Mouse (Mus musculus): Measurements from ENCODE around the gene Cxxc4. TPM values are rescaled to one million over a fixed set of nuclear protein-coding genes. Genes with fewer than 3 reads are reported as not detected.
"Not testable (repeated sequence)": the region's sequence is repeated elsewhere in the genome, so short reads cannot be mapped to it uniquely, and the experiment has no call there.

Gene Cxxc4
- total RNA-seq (2021), result 1 to 10 TPM in 1 of 2 experiments, under 1 TPM in 1; 0.36 to 1.2 TPM
- long read RNA-seq, experiment 1, result 0 reads
- long read RNA-seq, experiment 2, partial matches to known transcripts, result 0 of 1 reads
- long read RNA-seq, experiment 2, other reads (novel, unspliced or antisense), result 1 of 1 reads

- H3K4me3 ChIP-seq, result peak within 1 kb of the TSS; percentile 76
- intact Hi-C loops (cut with DNase I), result no loop called here
- H3K27ac ChIP-seq, result peak within 1 kb of the TSS; percentile 68
- peak; percentile 15 for DNase-seq
- no peak for TF ChIP-seq CTCF (IDR thresholded peaks at IDR 0.05)
Measured at GRCm38 (mm10) chr3:134236414-134237112, at the start of gene Cxxc4. Gene Cxxc4, plus strand, starts transcription at chr3:134236484.

GRCm38 (mm10) chr3:134188979-134189946 lies 47.0 kb upstream of the Cxxc4 start:
- Histone ChIP-seq H3K4me3 (peak overlapping the region; percentile 54), H3K27ac (no peak overlapping the region)
- TF ChIP-seq CTCF (IDR thresholded peaks at IDR 0.05), result no peak
- no peak for DNase-seq
- intact Hi-C loops (cut with DNase I), result no loop called here

GRCm38 (mm10) chr3:134190046-134190445 lies 46.2 kb upstream of the Cxxc4 start:
- DNase-seq, result peak; percentile 16
- TF ChIP-seq CTCF (IDR thresholded peaks at IDR 0.05), result no peak
- peak overlapping the region; percentile 54 for H3K4me3 ChIP-seq
- intact Hi-C loops (cut with DNase I), result no loop called here
- H3K27ac ChIP-seq, result no peak overlapping the region

- intact Hi-C loops (cut with DNase I), result no loop called here
- H3K4me3 ChIP-seq, result no peak overlapping the region
- no peak overlapping the region for H3K27ac ChIP-seq
- no peak for DNase-seq
- TF ChIP-seq CTCF (IDR thresholded peaks at IDR 0.05), result no peak
Measured at GRCm38 (mm10) chr3:134199892-134200291, 36.4 kb upstream of the Cxxc4 start.

- Histone ChIP-seq H3K27ac (no peak overlapping the region), H3K4me3 (no peak overlapping the region)
- DNase-seq, result no peak
- intact Hi-C loops (cut with DNase I), result no loop called here
- no peak for TF ChIP-seq CTCF (IDR thresholded peaks at IDR 0.05)
Measured at GRCm38 (mm10) chr3:134206624-134207023, 29.7 kb upstream of the Cxxc4 start.

- no peak overlapping the region for H3K27ac ChIP-seq
- no peak for DNase-seq
- H3K4me3 ChIP-seq, result no peak overlapping the region
- TF ChIP-seq CTCF (IDR thresholded peaks at IDR 0.05), result no peak
- intact Hi-C loops (cut with DNase I), result no loop called here
Measured at GRCm38 (mm10) chr3:134210950-134211349, 25.3 kb upstream of the Cxxc4 start.

- intact Hi-C loops (cut with DNase I), result not testable (repeated sequence)
Measured at GRCm38 (mm10) chr3:134219881-134220280, 16.4 kb upstream of the Cxxc4 start.

GRCm38 (mm10) chr3:134221002-134221401 lies 15.3 kb upstream of the Cxxc4 start:
- TF ChIP-seq CTCF (IDR thresholded peaks at IDR 0.05), result no peak
- Histone ChIP-seq H3K4me3 (no peak overlapping the region), H3K27ac (no peak overlapping the region)
- intact Hi-C loops (cut with DNase I), result no loop called here
- no peak for DNase-seq

More at GRCm38 (mm10) chr3:134219881-134220280, 16.4 kb upstream of the Cxxc4 start:
- H3K27ac ChIP-seq, DNase-seq, H3K4me3 ChIP-seq: not testable (repeated sequence)

GRCm38 (mm10) chr3:134222593-134222992 lies 13.7 kb upstream of the Cxxc4 start:
- TF ChIP-seq CTCF (IDR thresholded peaks at IDR 0.05), result no peak
- intact Hi-C loops (cut with DNase I), result no loop called here
- no peak for DNase-seq
- H3K4me3 ChIP-seq, result no peak overlapping the region
- no peak overlapping the region for H3K27ac ChIP-seq

GRCm38 (mm10) chr3:134223956-134224355 lies 12.3 kb upstream of the Cxxc4 start:
- H3K27ac ChIP-seq, result no peak overlapping the region
- DNase-seq, result no peak
- intact Hi-C loops (cut with DNase I), result no loop called here
- TF ChIP-seq CTCF (IDR thresholded peaks at IDR 0.05), result no peak
- no peak overlapping the region for H3K4me3 ChIP-seq

GRCm38 (mm10) chr3:134225928-134226327 lies 10.4 kb upstream of the Cxxc4 start:
- Histone ChIP-seq H3K4me3 (no peak overlapping the region), H3K27ac (no peak overlapping the region)
- intact Hi-C loops (cut with DNase I), result no loop called here
- TF ChIP-seq CTCF (IDR thresholded peaks at IDR 0.05), result no peak
- DNase-seq, result no peak

- intact Hi-C loops (cut with DNase I), result no loop called here
- DNase-seq, result no peak
- Histone ChIP-seq H3K27ac (no peak overlapping the region), H3K4me3 (no peak overlapping the region)
- no peak for TF ChIP-seq CTCF (IDR thresholded peaks at IDR 0.05)
Measured at GRCm38 (mm10) chr3:134232753-134233152, 3.5 kb upstream of the Cxxc4 start.

Data from gastrocnemius, adult 2 months (tissue).